Mouse (Mus musculus) cortical plate, adult 2 months (tissue): ENCODE results near the gene Arvcf. TPM values are rescaled to one million over a fixed set of nuclear protein-coding genes. Genes with fewer than 3 reads are reported as not detected.
A peak's percentile ranks its signal among the peaks of the same experiment; 100 is the strongest.

Experiments
- H3K27ac ChIP-seq: fragments of 200-500 bp; 2 replicates; pipeline ENCODE4 v1.5.1; 2012; ENCODE audit warnings: low read length, control low read depth, inconsistent platforms; ENCODE audit not compliant: insufficient read depth
- H3K4me1 ChIP-seq: fragments of 200-500 bp; 2 replicates; pipeline ENCODE4 v1.6.1; 2011; ENCODE audit warnings: low read length; ENCODE audit not compliant: control insufficient read depth, insufficient read depth
- H3K4me3 ChIP-seq: fragments of 200-500 bp; 2 replicates; pipeline ENCODE4 v1.5.1; 2011; ENCODE audit warnings: mild to moderate bottlenecking, low read length, control low read depth; ENCODE audit not compliant: insufficient read depth
- CTCF ChIP-seq: fragments of 200-500 bp; IDR thresholded peaks from 2 replicates; pipeline ENCODE4 v1.5.1; 2011; ENCODE audit warnings: mild to moderate bottlenecking, control low read depth, low read length; ENCODE audit not compliant: insufficient read depth; ENCODE audit errors: extremely low read depth
- POLR2A ChIP-seq: fragments of 200-500 bp; IDR thresholded peaks from 2 replicates; pipeline ENCODE4 v1.6.1; 2011; ENCODE audit warnings: mild to moderate bottlenecking, low read length, control low read depth; ENCODE audit not compliant: insufficient read depth; ENCODE audit errors: extremely low read depth
- polyA plus RNA-seq: library from polyadenylated mRNA; depleted of rRNA; stranded (reverse); fragments of >200 nt; gene quantifications from 2 replicates; pipeline ENCODE4 v1.2.3, GENCODE M21; 2012

The Arvcf gene
- polyA plus RNA-seq, 1 experiment = 30.6 TPM

DNA sequence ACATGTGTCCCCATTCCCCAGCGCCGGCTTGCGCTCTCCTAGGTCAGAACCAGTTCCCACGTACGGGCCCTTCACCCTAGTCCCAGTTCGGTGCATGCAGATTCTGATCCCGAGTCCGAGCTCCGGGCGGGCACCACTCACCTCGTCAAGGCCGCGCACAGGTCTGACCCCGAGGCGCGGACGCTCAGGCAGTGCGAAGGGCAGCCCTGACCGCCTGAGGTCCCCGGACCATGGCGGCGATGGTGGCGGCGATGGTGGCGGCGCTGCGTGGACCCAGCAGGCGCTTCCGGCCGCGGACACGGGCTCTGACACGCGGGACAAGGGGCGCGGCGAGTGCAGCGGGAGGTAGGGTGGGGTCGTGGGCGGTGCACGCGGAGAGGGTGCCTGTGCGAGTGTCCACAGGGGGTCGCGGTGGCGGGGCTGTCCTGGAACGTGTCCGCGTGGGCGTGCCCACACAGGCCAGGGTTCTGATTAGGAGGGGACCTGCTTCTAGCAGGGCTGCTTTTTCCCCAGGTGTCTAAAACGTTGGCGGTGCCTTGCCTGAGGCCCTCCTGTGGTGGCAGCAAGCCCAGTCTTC is 78.3 kb downstream of the Arvcf start, which contains the start of gene Txnrd2:
Txnrd2 (plus strand) TSS at position 170 of the 577 bp plus-strand sequence.
- Histone ChIP-seq H3K4me1 (peaks cover 5% of the 10 kb centered on the region), H3K27ac (peak within 1 kb of the TSS; percentile 90), H3K4me3 (peak within 1 kb of the TSS; percentile 96)
- TF ChIP-seq POLR2A (peak; percentile 27; the same call in 1 of the 2 replicates), CTCF (peak; percentile 14; the same call in 1 of the 2 replicates)

DNA sequence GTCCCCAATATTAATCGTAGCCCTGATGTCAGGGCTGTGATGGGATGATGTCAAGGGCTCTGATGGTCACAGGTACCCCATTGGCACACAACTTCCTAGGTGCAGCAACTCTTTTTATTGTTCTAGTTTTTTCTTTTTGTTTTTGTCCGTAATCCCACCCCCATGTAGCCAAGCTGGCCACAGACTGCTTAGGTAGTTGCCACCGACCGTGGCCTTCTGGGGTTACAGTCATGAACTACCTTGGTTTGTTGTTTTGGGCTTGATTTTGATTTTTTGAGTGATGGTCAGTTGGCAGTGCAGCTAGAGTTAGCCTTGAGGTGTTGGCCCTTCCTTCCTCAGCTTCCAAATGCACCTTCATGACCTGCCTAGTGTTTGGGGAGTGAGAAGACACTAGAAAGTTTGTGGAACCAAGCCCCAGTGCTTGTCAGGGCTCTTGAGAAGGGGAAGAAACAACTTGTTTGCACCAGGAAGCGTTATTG is 78.9 kb downstream of the Arvcf start, which contains the start of gene Comt:
Comt (minus strand) TSS at position 51 of the 479 bp plus-strand sequence.
- TF ChIP-seq POLR2A (no peak), CTCF (no peak)
- H3K27ac ChIP-seq = peak within 1 kb of the TSS; percentile 90
- peaks cover 5% of the 10 kb centered on the region for H3K4me1 ChIP-seq
- peak within 1 kb of the TSS; percentile 96 for H3K4me3 ChIP-seq

DNA sequence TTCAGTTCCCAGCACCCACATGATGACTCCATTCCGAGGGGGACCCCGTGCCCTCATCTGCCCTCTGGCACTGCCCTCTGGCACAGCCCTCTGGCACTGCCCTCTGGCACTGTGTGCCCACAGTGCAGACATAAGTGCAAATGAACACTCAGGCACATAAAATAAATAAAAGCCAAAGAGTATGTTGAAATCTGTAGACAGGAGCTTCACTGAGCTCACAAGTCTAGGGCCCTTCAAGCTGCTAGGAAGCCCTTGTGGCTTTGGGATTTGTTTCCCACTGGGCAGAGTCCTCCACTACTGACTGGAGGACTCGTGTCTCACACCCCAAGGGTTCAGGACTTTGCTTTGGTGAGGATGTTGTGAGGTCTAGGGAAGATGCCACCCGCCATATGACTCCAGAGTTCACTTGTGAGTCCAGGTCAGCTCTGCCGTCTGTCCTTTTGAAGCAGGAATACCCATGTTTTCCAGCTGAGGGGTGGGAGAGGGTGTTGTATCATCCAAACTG is 80.1 kb downstream of the Arvcf start:
- TF ChIP-seq CTCF = no peak
- TF ChIP-seq POLR2A = no peak
- no peak overlapping the region for H3K4me3 ChIP-seq

DNA sequence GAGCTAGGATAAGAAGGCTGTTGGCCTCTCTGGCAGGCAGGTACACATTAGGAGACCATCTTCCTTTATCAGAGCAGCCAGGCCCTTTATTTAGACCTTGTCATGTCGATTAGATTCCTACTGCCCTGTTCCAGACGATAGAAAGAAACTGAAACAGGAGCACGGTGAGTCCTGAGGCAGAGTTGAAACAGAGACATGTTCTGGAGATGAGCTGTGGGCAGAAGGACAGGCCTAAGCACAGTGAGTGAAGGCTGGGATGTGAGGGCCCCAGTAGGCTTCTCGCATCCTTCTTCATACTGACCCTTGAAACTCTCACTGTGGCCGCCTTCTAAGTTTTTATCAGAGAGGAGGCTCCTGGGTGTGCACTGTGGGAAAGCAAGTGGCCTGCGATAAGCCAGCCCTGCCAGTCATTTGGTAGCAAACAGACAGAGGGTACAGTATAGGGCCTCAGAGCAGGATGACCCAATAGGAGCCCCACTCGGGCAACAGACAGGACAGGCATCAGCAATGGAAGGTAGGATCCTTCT is 80.6 kb downstream of the Arvcf start:
- Histone ChIP-seq H3K4me1 (peaks cover 5% of the 10 kb centered on the region), H3K4me3 (no peak overlapping the region), H3K27ac (no peak overlapping the region)
- no peak for TF ChIP-seq CTCF
- no peak for TF ChIP-seq POLR2A

More for the DNA sequence above, 80.1 kb downstream of the Arvcf start:
- H3K27ac ChIP-seq = no peak overlapping the region
- peaks cover 5% of the 10 kb centered on the region for H3K4me1 ChIP-seq

DNA sequence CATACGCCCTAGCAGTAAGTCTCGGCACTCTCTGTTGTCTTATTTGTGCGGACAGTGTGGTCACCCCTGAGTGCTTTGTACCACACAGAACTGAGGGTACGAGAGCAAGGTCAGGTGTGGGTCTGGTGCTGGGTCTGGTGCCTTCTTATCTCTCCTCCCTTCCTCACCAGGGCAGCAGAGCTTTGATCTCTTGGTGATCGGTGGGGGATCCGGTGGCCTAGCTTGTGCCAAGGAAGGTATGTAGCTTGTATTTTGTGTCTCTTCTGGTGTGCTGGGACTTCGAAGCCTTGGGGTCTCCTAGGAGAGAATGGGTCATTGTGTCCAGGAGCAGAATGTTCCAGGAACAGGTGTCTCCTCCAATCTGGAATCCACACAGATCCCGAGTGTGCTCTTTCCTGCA is 81.7 kb downstream of the Arvcf start:
- no peak for TF ChIP-seq CTCF
- no peak for TF ChIP-seq POLR2A
- H3K27ac ChIP-seq = no peak overlapping the region
- peaks cover 4% of the 10 kb centered on the region for H3K4me1 ChIP-seq
- no peak overlapping the region for H3K4me3 ChIP-seq

DNA sequence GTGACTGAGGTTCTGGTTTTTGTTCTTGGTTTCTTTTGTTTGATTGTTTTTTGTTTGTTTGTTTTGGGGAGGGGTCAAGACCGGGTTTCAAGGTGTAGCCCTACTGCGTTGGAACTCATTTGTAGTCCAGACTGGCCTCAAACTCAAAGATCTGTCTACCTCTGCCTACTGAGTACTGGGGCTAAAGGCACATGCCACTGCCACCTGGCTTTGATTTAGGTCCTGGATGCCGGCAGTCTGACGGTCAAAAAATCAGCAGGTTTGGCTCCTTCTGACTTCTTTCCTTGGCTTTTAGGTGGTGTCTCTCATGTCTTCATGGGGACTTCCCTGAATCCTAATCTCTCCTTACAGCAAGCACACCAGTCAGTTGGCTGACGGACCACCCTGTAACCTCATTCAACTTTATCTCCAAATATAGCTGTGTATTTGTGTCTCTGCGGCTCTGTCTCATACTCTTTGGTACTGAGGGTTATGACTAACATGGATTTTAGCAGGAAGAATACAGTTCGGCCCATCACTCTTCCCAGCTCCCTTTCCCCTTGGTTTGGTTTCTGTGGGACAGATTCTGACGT is 82.7 kb downstream of the Arvcf start:
- Histone ChIP-seq H3K4me1 (peaks cover 4% of the 10 kb centered on the region), H3K27ac (no peak overlapping the region), H3K4me3 (no peak overlapping the region)
- TF ChIP-seq CTCF (no peak), POLR2A (no peak)

DNA sequence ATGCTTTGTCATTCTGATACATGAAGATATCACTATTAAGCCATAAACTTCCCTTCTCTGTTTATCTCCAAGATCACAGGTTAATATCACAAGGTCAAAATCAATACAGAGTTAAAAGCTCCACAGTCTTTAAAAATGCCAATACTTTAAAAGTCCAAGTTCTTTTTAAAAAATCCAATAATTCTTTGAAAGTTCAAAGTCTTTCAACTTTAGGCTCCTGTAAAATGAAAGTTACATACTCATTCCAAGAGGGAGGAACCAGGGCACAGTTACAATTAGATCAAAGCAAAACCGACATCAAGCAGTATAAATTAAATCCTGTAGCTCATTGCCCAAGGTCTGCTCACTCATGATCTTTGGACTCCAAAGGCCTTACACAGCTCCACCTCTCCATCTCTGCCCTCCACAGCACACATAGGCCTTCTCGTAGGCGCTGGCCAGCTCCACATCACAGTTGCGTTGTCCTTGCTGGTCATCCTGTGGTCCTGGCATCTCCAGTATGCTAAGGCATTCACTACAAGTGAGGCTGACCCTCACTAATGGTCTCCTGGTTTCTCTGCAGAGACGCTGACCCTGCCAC is 85.4 kb downstream of the Arvcf start:
- TF ChIP-seq CTCF (no peak), POLR2A (no peak)
- H3K27ac ChIP-seq = no peak overlapping the region
- H3K4me3 ChIP-seq = no peak overlapping the region
- H3K4me1 ChIP-seq = no peaks in the 10 kb centered on the region

- no peak overlapping the region for H3K27ac ChIP-seq
- no peak overlapping the region for H3K4me3 ChIP-seq
- H3K4me1 ChIP-seq = no peaks in the 10 kb centered on the region
- TF ChIP-seq CTCF (no peak), POLR2A (no peak)
These were observed 88.1 kb downstream of the Arvcf start for GRCm38 (mm10) chr16:18436128-18436527.

- Histone ChIP-seq H3K4me3 (no peak overlapping the region), H3K4me1 (no peaks in the 10 kb centered on the region), H3K27ac (no peak overlapping the region)
- TF ChIP-seq POLR2A (no peak), CTCF (peak; percentile 99)
These were observed 95.4 kb downstream of the Arvcf start for GRCm38 (mm10) chr16:18443385-18443841.

DNA sequence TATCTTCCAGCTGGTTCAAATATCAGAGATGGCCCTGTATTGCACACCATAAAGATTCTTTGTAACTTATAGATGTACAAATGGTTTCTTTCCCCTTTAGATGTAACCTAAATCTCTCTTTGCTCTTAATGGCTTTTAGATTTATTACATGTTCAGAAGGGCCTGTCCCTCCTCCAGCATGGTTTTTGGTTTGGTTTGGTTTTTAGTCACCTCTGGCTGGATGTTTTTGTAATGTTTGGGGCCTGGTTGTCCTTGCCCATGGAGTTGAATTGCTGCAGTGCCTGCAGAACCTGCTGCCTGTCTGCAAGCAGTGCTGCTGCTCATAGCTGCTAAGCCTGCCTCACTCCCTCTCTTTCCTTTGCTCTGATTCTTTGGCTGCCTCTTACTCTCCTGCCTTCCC is 99.3 kb downstream of the Arvcf start:
- TF ChIP-seq CTCF (no peak), POLR2A (no peak)

More for the DNA sequence above, 99.3 kb downstream of the Arvcf start:
- Histone ChIP-seq H3K4me1 (peaks cover 6% of the 10 kb centered on the region), H3K27ac (no peak overlapping the region), H3K4me3 (no peak overlapping the region)
